Mouse (Mus musculus): ENCODE measurements around the gene Cetn4.

Cetn4 gene

GRCm38 (mm10) chr3:37312370-37312941 lies at the start of gene Cetn4, which contains the start of gene Bbs12:
Cetn4 (minus strand) TSS chr3:37312708.
Bbs12 (plus strand) TSS chr3:37312554.
- DNase-seq, result peak; percentile 95

- DNase-seq, result no peak
Measured at GRCm38 (mm10) chr3:37360729-37361128, 48.2 kb upstream of the Cetn4 start.

GRCm38 (mm10) chr3:37354737-37355136 lies 42.2 kb upstream of the Cetn4 start:
- DNase-seq, result no peak

- DNase-seq, result no peak
Measured at GRCm38 (mm10) chr3:37353951-37354481, 41.5 kb upstream of the Cetn4 start.

GRCm38 (mm10) chr3:37350386-37350785 lies 37.9 kb upstream of the Cetn4 start:
- no peak for DNase-seq

GRCm38 (mm10) chr3:37349166-37349548 lies 36.6 kb upstream of the Cetn4 start:
- no peak for DNase-seq

GRCm38 (mm10) chr3:37348221-37349165 lies 36.0 kb upstream of the Cetn4 start, which contains the start of gene Fgf2:
Fgf2 (plus strand) TSS chr3:37348346.
- DNase-seq, result no peak

GRCm38 (mm10) chr3:37347671-37348070 lies 35.2 kb upstream of the Cetn4 start:
- no peak for DNase-seq

- no peak for DNase-seq
Measured at GRCm38 (mm10) chr3:37342811-37343210, 30.3 kb upstream of the Cetn4 start.

GRCm38 (mm10) chr3:37341110-37341509 lies 28.6 kb upstream of the Cetn4 start:
- no peak for DNase-seq

GRCm38 (mm10) chr3:37334053-37334452 lies 21.5 kb upstream of the Cetn4 start:
- DNase-seq, result no peak

- DNase-seq, result no peak
Measured at GRCm38 (mm10) chr3:37331999-37332449, 19.5 kb upstream of the Cetn4 start.

GRCm38 (mm10) chr3:37329963-37330362 lies 17.5 kb upstream of the Cetn4 start:
- no peak for DNase-seq

GRCm38 (mm10) chr3:37328489-37328888 lies 16.0 kb upstream of the Cetn4 start:
- DNase-seq, result no peak

GRCm38 (mm10) chr3:37326627-37327026 lies 14.1 kb upstream of the Cetn4 start:
- no peak for DNase-seq

- DNase-seq, result no peak
Measured at GRCm38 (mm10) chr3:37325317-37326112, 13.0 kb upstream of the Cetn4 start.

GRCm38 (mm10) chr3:37324310-37324709 lies 11.8 kb upstream of the Cetn4 start:
- DNase-seq, result no peak

GRCm38 (mm10) chr3:37316233-37316632 lies 3.7 kb upstream of the Cetn4 start:
- DNase-seq, result no peak

- no peak for DNase-seq
Measured at GRCm38 (mm10) chr3:37313371-37313770, 863 bp upstream of the Cetn4 start.

- DNase-seq, result no peak
Measured at GRCm38 (mm10) chr3:37311897-37312369, 575 bp downstream of the Cetn4 start.

- DNase-seq, result no peak
Measured at GRCm38 (mm10) chr3:37303392-37304139, 8.9 kb downstream of the Cetn4 start.

GRCm38 (mm10) chr3:37302685-37303084 lies 9.8 kb downstream of the Cetn4 start:
- peak; percentile 10 for DNase-seq
